Mouse (Mus musculus): ENCODE measurements at regions not wholly inside any gene's neighbourhood (a gene's known extent, or its start where the extent isn't known, plus 50 kb on each side); places are given as distances from the start of the nearest gene placed in this dataset.

- TF ChIP-seq POLR2A (IDR thresholded peaks at IDR 0.05; ENCODE audit: insufficient read depth, low read depth, low read length) (no peak), CTCF (IDR thresholded peaks at IDR 0.05; ENCODE audit: insufficient read depth, low read depth, low read length) (no peak)
- WGBS, result 77% methylated on average over 1 of the region's 1 CpGs
- H3K4me3 ChIP-seq (ENCODE audit: insufficient read depth, low read depth, low read length), result no peak overlapping the region
- H3K4me1 ChIP-seq (ENCODE audit: control insufficient read depth, insufficient read depth, low read length), result no peaks in the 10 kb centered on the region
- no peak overlapping the region for H3K27ac ChIP-seq (ENCODE audit: insufficient read depth, low read depth, low read length)
Measured at GRCm38 (mm10) chr3:7079073-7079472, 458.8 kb upstream of the 1700008P02Rik start.

GRCm38 (mm10) chr3:7076850-7077249, 456.6 kb upstream of the 1700008P02Rik start:
- Histone ChIP-seq H3K4me3 (ENCODE audit: insufficient read depth, low read depth, low read length) (no peak overlapping the region), H3K4me1 (ENCODE audit: control insufficient read depth, insufficient read depth, low read length) (no peaks in the 10 kb centered on the region), H3K27ac (ENCODE audit: insufficient read depth, low read depth, low read length) (no peak overlapping the region)
- WGBS, result 44% methylated on average over 3 of the region's 3 CpGs
- TF ChIP-seq CTCF (IDR thresholded peaks at IDR 0.05; ENCODE audit: insufficient read depth, low read depth, low read length), result no peak
- TF ChIP-seq POLR2A (IDR thresholded peaks at IDR 0.05; ENCODE audit: insufficient read depth, low read depth, low read length), result no peak

- H3K4me3 ChIP-seq (ENCODE audit: insufficient read depth, low read depth, low read length), result no peak overlapping the region
- 42% methylated on average over 2 of the region's 2 CpGs for WGBS
- H3K4me1 ChIP-seq (ENCODE audit: control insufficient read depth, insufficient read depth, low read length), result no peaks in the 10 kb centered on the region
- TF ChIP-seq CTCF (IDR thresholded peaks at IDR 0.05; ENCODE audit: insufficient read depth, low read depth, low read length), result no peak
- no peak for TF ChIP-seq POLR2A (IDR thresholded peaks at IDR 0.05; ENCODE audit: insufficient read depth, low read depth, low read length)
- H3K27ac ChIP-seq (ENCODE audit: insufficient read depth, low read depth, low read length), result no peak overlapping the region
Measured at GRCm38 (mm10) chr3:7074488-7074887, 454.2 kb upstream of the 1700008P02Rik start.

GRCm38 (mm10) chr3:7041372-7042057, 421.3 kb upstream of the 1700008P02Rik start:
- H3K4me1 ChIP-seq (ENCODE audit: control insufficient read depth, insufficient read depth, low read length), result no peaks in the 10 kb centered on the region
- no peak for TF ChIP-seq POLR2A (IDR thresholded peaks at IDR 0.05; ENCODE audit: insufficient read depth, low read depth, low read length)
- TF ChIP-seq CTCF (IDR thresholded peaks at IDR 0.05; ENCODE audit: insufficient read depth, low read depth, low read length), result no peak
- H3K4me3 ChIP-seq (ENCODE audit: insufficient read depth, low read depth, low read length), result no peak overlapping the region
- WGBS, result 51% methylated on average over 2 of the region's 2 CpGs
- no peak overlapping the region for H3K27ac ChIP-seq (ENCODE audit: insufficient read depth, low read depth, low read length)

- H3K4me1 ChIP-seq (ENCODE audit: control insufficient read depth, insufficient read depth, low read length), result no peaks in the 10 kb centered on the region
- no peak overlapping the region for H3K4me3 ChIP-seq (ENCODE audit: insufficient read depth, low read depth, low read length)
- WGBS, result 72% methylated on average over 2 of the region's 2 CpGs
- TF ChIP-seq POLR2A (IDR thresholded peaks at IDR 0.05; ENCODE audit: insufficient read depth, low read depth, low read length) (no peak), CTCF (IDR thresholded peaks at IDR 0.05; ENCODE audit: insufficient read depth, low read depth, low read length) (no peak)
- no peak overlapping the region for H3K27ac ChIP-seq (ENCODE audit: insufficient read depth, low read depth, low read length)
Measured at GRCm38 (mm10) chr3:7035833-7036232, 415.6 kb upstream of the 1700008P02Rik start.

- Histone ChIP-seq H3K27ac (ENCODE audit: insufficient read depth, low read depth, low read length) (no peak overlapping the region), H3K4me3 (ENCODE audit: insufficient read depth, low read depth, low read length) (no peak overlapping the region), H3K4me1 (ENCODE audit: control insufficient read depth, insufficient read depth, low read length) (no peaks in the 10 kb centered on the region)
- no peak for TF ChIP-seq POLR2A (IDR thresholded peaks at IDR 0.05; ENCODE audit: insufficient read depth, low read depth, low read length)
- peak; percentile 40 for TF ChIP-seq CTCF (IDR thresholded peaks at IDR 0.05; ENCODE audit: insufficient read depth, low read depth, low read length)
- whole genome bisulfite sequencing, result 20% methylated on average over 5 of the region's 5 CpGs
Measured at GRCm38 (mm10) chr3:7027845-7028244, 407.6 kb upstream of the 1700008P02Rik start.

- Histone ChIP-seq H3K4me1 (ENCODE audit: control insufficient read depth, insufficient read depth, low read length) (no peaks in the 10 kb centered on the region), H3K27ac (ENCODE audit: insufficient read depth, low read depth, low read length) (no peak overlapping the region), H3K4me3 (ENCODE audit: insufficient read depth, low read depth, low read length) (no peak overlapping the region)
- 44% methylated on average over 7 of the region's 7 CpGs for WGBS
- no peak for TF ChIP-seq POLR2A (IDR thresholded peaks at IDR 0.05; ENCODE audit: insufficient read depth, low read depth, low read length)
- no peak for TF ChIP-seq CTCF (IDR thresholded peaks at IDR 0.05; ENCODE audit: insufficient read depth, low read depth, low read length)
Measured at GRCm38 (mm10) chr3:7014345-7014973, 394.2 kb upstream of the 1700008P02Rik start.

GRCm38 (mm10) chr3:7013516-7013915, 393.3 kb upstream of the 1700008P02Rik start:
- Histone ChIP-seq H3K4me1 (ENCODE audit: control insufficient read depth, insufficient read depth, low read length) (no peaks in the 10 kb centered on the region), H3K4me3 (ENCODE audit: insufficient read depth, low read depth, low read length) (no peak overlapping the region), H3K27ac (ENCODE audit: insufficient read depth, low read depth, low read length) (no peak overlapping the region)
- TF ChIP-seq POLR2A (IDR thresholded peaks at IDR 0.05; ENCODE audit: insufficient read depth, low read depth, low read length) (no peak), CTCF (IDR thresholded peaks at IDR 0.05; ENCODE audit: insufficient read depth, low read depth, low read length) (no peak)

GRCm38 (mm10) chr3:7010294-7011087, 390.2 kb upstream of the 1700008P02Rik start:
- no peak overlapping the region for H3K4me3 ChIP-seq (ENCODE audit: insufficient read depth, low read depth, low read length)
- H3K27ac ChIP-seq (ENCODE audit: insufficient read depth, low read depth, low read length), result no peak overlapping the region
- H3K4me1 ChIP-seq (ENCODE audit: control insufficient read depth, insufficient read depth, low read length), result no peaks in the 10 kb centered on the region
- 51% methylated on average over 7 of the region's 7 CpGs for WGBS
- no peak for TF ChIP-seq CTCF (IDR thresholded peaks at IDR 0.05; ENCODE audit: insufficient read depth, low read depth, low read length)
- TF ChIP-seq POLR2A (IDR thresholded peaks at IDR 0.05; ENCODE audit: insufficient read depth, low read depth, low read length), result no peak
